Mouse (Mus musculus) hindbrain, embryonic 14.5 days (tissue): ENCODE data around the gene Ppard. TPM values are rescaled to one million over a fixed set of nuclear protein-coding genes. Genes with fewer than 3 reads are reported as not detected.
A peak's percentile ranks its signal among the peaks of the same experiment; 100 is the strongest.
"Not testable (repeated sequence)": the region's sequence is repeated elsewhere in the genome, so short reads cannot be mapped to it uniquely, and the experiment has no call there.

ENCODE experiments used
- ATAC-seq: fragments of 200-750 bp; cut with Nextera tagmentation; 2 replicates; pipeline ENCODE4 v1.8.0; 2017; ENCODE audit warnings: moderate number of reproducible peaks, mild to moderate bottlenecking, moderate TSS enrichment, moderate library complexity; ENCODE audit not compliant: low FRiP score
- DNase-seq: peaks from one replicate; pipeline ENCODE4 v3.0.0-alpha.2; 2015; ENCODE audit warnings: low spot score
- H3K27ac ChIP-seq: fragments of 300-500 bp; sonication (generic); 2 replicates; pipeline ENCODE4 v1.5.1; 2014; ENCODE audit warnings: mild to moderate bottlenecking, moderate library complexity
- H3K27me3 ChIP-seq: fragments of 300-500 bp; sonication (generic); 2 replicates; pipeline ENCODE4 v1.6.1; 2014; ENCODE audit warnings: mild to moderate bottlenecking, low read length, mixed read lengths; ENCODE audit not compliant: control insufficient read depth, insufficient read depth
- H3K36me3 ChIP-seq: fragments of 300-500 bp; sonication (generic); replicated peaks from 2 replicates; pipeline ENCODE4 v1.6.1; 2014; ENCODE audit not compliant: control insufficient read depth, insufficient read depth
- H3K4me1 ChIP-seq: fragments of 300-500 bp; sonication (generic); replicated peaks from 2 replicates; pipeline ENCODE4 v1.6.1; 2014; ENCODE audit warnings: antibody characterized with exemption, low read length, mixed read lengths; ENCODE audit not compliant: control insufficient read depth, insufficient read depth
- H3K4me2 ChIP-seq: fragments of 300-500 bp; sonication (generic); replicated peaks from 2 replicates; pipeline ENCODE4 v1.6.1; 2014; ENCODE audit warnings: mild to moderate bottlenecking, moderate library complexity
- H3K4me3 ChIP-seq: fragments of 300-500 bp; sonication (generic); replicated peaks from 2 replicates; pipeline ENCODE4 v1.5.1; 2014; ENCODE audit warnings: mild to moderate bottlenecking, low read length
- H3K9ac ChIP-seq: fragments of 300-500 bp; sonication (generic); 2 replicates; pipeline ENCODE4 v1.6.1; 2014
- H3K9me3 ChIP-seq: fragments of 300-500 bp; sonication (generic); 2 replicates; pipeline ENCODE4 v1.6.1; 2016; ENCODE audit warnings: low read length; ENCODE audit not compliant: control insufficient read depth
- WGBS: fragments of 180-500 bp; shearing (Covaris S2); extraction: QIAGEN DNeasy Blood & Tissue Kit; methylation state at CpG from one replicate; pipeline ENCODE4 v1.1.7; 2014; 5-methylcytosine and 5-hydroxymethylcytosine counted together
- polyA plus RNA-seq: library from polyadenylated mRNA; unstranded; fragments of >200 nt; fragmentation: Nextera tagmentation; extraction: Ambion mirVana; gene quantifications from 2 replicates; pipeline ENCODE4 v1.2.1, GENCODE M21; 2014

Gene Ppard
- polyA plus RNA-seq, 1 experiment from 2014 or later = 1.6 TPM

DNA sequence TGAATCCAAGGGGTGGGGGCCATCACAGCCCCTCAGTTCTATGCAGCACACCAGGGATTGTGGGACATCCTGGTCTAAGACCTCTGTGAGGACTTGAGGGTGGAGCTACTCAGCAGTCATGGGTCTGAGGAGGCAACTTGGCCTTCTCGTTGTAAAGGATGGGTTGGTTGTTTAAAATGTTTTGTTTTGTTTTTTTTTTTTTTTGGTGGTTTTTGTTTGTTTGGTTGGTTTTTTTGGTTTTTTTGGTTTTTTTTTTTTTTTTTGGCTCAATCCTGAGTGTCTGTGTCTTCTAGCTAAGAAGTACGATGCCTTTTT, 97.7 kb downstream of the Ppard start:
- ATAC-seq (no peak), DNase-seq (no peak)
- H3K9ac ChIP-seq = peak overlapping the region; percentile 99
- no peaks in the 10 kb centered on the region for H3K9me3 ChIP-seq
- WGBS = 55% methylated on average over 2 of the region's 2 CpGs
- peaks cover 24% of the 10 kb centered on the region for H3K4me1 ChIP-seq
- H3K4me2 ChIP-seq = peak overlapping the region; percentile 98
- no peak overlapping the region for H3K27ac ChIP-seq
- peaks cover 22% of the 10 kb centered on the region for H3K36me3 ChIP-seq
- peak overlapping the region; percentile 89 for H3K4me3 ChIP-seq
- H3K27me3 ChIP-seq = no peaks in the 10 kb centered on the region

DNA sequence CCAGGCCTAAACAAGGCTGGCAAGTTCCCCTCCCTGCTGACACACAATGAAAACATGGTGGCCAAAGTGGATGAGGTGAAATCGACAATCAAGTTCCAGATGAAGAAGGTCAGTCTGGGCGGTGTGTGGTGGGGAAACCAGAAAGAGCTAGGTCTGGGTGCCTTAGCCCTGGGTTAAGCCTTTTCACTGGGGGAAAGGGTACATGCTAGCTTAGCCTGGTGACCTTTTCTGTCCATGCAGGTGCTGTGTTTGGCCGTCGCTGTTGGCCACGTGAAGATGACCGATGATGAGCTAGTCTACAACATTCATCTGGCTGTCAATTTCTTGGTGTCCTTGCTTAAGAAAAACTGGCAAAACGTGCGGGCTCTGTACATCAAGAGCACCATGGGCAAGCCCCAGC, 98.1 kb downstream of the Ppard start:
- peaks cover 24% of the 10 kb centered on the region for H3K4me1 ChIP-seq
- H3K27ac ChIP-seq, H3K4me3 ChIP-seq, H3K4me2 ChIP-seq, H3K27me3 ChIP-seq, H3K9me3 ChIP-seq, H3K9ac ChIP-seq, DNase-seq, ATAC-seq: not testable (repeated sequence)
- WGBS = 68% methylated on average over 6 of the region's 8 CpGs
- H3K36me3 ChIP-seq = peaks cover 22% of the 10 kb centered on the region

DNA sequence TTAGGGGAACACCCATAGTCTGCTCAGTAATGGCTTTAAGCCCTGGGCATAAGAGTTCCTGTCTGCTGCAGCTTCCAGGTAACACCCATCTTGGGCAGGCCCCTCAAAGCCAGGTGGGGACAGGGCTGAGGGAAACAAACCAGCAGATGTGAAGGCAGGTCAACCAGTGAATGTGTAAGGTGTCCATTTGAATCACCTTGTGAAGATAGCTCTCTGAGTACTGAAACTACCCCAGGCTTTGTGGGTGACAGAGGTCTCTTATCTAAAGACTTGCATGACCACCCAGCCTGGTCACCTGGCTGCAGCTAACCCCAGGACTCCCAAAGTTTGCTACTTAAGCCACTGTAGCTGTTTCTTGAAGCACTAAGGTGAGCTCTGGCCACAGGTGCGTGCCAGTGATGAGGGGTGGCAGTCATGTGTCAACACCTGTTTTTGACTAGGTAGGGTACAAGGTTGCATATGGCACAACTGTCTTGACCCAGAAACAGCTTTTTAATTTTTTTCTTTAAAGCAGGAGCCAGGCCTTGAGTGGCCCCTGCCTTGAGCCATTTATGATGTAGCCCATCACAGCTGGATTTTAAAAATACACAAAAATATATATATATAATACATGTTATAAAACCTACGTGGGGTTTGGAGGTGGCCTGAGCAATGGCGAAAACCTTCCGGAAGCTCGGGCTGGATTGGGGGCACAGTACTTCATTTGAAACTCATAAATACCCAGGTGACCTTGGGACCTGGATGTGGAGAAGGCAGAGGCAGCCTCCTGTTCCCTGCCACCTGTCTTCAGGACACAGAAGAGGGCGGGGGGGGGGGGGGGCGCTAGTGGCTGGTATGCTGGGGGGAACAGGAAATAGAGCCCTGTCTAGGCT, 99.0 kb downstream of the Ppard start:
- 49% methylated on average over 5 of the region's 7 CpGs for WGBS
- Histone ChIP-seq H3K9me3 (no peaks in the 10 kb centered on the region), H3K4me1 (peaks cover 24% of the 10 kb centered on the region), H3K36me3 (peaks cover 22% of the 10 kb centered on the region), H3K4me2 (no peak overlapping the region), H3K27me3 (no peaks in the 10 kb centered on the region), H3K27ac (no peak overlapping the region), H3K4me3 (no peak overlapping the region), H3K9ac (no peak overlapping the region)
- no peak for ATAC-seq
- DNase-seq = no peak

DNA sequence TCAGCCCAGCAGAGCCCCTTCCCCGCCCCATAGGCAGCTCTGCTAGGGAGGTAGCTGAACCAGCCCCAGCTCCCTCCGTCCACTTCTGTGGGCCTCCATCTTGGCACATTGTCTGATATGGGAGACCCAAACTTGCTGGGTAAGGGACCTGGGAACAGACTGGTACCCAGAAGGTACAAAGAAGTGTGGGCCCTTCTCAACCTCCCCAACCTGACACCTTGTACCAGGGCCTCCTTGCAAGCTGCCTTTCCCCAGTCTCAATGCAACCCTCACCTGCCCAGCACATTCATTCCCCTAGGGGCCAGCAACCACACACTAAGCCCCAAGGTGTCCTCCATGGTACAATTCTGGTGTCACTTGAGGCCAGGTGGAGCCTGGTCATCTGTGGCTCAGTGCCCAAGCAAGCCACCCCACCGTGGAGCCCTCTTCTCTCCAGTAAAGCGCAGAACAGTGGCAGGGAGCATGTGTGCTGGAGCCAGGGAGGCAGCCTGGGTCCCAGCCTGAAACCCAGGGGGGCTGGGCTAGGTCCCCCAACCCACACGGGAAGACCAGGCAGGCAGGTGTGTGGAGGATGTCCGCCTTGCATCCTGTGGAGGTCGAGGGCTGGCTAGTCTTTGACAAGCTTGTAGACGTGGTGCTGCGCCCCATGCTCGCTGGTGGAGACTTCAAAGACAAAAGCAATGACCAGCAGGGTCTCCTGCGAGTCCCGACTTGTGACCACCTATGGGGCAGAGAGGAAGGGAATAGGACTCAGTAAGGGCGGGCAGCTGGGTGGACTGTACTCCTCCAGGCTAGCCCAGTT, 99.8 kb downstream of the Ppard start:
- Histone ChIP-seq H3K27me3 (no peaks in the 10 kb centered on the region), H3K4me3 (no peak overlapping the region), H3K9ac (no peak overlapping the region), H3K4me1 (peaks cover 23% of the 10 kb centered on the region), H3K9me3 (no peaks in the 10 kb centered on the region), H3K4me2 (no peak overlapping the region), H3K36me3 (peaks cover 22% of the 10 kb centered on the region), H3K27ac (no peak overlapping the region)
- ATAC-seq (no peak), DNase-seq (no peak)
- WGBS = 40% methylated on average over 13 of the region's 13 CpGs

DNA sequence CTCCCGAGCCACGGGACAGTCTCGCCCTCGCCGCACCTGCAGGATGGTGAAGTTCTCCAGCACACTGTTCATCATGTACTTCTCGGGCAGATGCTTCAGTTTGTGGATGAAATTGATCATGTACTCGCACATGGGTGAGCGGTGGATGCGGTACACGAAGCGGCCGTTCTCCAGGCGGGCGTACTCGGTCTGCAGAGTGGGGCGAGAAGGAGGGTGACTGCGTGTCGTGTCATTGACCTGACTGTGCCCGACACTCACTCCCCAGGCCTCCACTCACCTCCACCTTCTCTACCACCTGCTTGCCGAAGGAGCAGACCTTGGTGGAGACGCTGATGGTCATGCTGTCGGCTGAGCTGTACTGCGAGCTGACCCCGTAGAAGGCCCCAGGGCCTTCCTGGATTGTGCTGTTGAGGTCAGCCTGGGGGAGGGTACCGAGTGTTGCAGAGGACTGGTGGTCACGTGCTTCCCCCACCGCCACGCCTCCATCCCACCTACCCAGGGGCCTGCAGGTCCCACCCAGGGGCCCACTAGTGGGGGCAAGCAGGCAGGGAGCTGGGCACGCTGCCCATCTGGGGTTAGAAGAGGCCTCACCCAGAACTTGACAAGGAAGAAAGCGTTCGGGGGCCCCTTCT, 100.5 kb downstream of the Ppard start:
- peaks cover 16% of the 10 kb centered on the region for H3K4me1 ChIP-seq
- H3K4me2 ChIP-seq = peak overlapping the region; percentile 3; the same call in 1 of the 2 replicates
- DNase-seq (no peak), ATAC-seq (no peak)
- 63% methylated on average over 31 of the region's 31 CpGs for WGBS
- no peaks in the 10 kb centered on the region for H3K27me3 ChIP-seq
- no peak overlapping the region for H3K4me3 ChIP-seq
- no peak overlapping the region for H3K9ac ChIP-seq
- H3K27ac ChIP-seq = no peak overlapping the region
- no peaks in the 10 kb centered on the region for H3K9me3 ChIP-seq
- peaks cover 22% of the 10 kb centered on the region for H3K36me3 ChIP-seq

DNA sequence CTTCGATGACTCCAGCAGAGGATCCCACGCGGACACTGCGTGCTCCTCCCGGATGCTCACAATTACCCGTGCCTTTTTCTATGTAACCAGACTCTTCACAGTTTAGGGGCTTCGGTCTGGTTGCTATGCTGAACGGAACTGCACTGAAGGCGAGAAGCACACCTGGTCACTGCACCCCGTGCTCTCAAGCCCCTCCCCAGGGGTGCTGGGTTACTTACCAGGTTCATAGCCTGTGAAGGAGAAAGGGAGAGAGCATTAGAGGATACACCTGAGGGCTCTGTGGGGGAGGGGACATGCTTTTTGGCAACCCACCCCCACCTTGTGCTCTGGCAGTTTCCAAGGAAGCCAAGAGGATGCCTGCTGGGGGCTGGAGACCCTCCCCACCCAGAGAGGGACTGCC, 102.8 kb downstream of the Ppard start:
- Histone ChIP-seq H3K4me2 (no peak overlapping the region), H3K36me3 (peaks cover 14% of the 10 kb centered on the region), H3K4me1 (0 out of 2 replicates have a peak, but pooled peaks cover 2% of the 10 kb centered on the region), H3K27ac (no peak overlapping the region), H3K9ac (no peak overlapping the region), H3K4me3 (no peak overlapping the region), H3K27me3 (no peaks in the 10 kb centered on the region), H3K9me3 (no peaks in the 10 kb centered on the region)
- 71% methylated on average over 10 of the region's 10 CpGs for WGBS
- ATAC-seq (no peak), DNase-seq (no peak)

DNA sequence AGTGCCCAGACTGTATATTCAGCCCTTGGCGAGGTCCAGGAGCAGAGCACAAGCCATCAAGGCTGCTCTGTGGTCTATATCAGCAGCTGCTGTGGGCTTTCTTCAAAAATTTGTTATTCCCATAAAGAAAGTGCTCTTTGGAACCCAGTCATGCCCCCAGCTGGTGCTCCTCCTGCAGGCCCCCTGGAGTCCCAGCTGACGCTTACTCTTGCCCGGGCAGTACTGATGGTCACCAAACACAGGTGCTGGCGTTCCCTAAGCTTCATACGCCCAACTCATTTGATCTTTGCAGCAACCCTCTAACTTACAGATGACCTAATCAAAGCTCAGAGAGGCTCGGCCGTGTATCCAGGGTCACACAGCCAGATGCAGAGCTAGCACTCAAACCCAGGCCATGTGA, 105.0 kb downstream of the Ppard start:
- no peak for ATAC-seq
- no peaks in the 10 kb centered on the region for H3K36me3 ChIP-seq
- no peak for DNase-seq
- 89% methylated on average over 7 of the region's 7 CpGs for WGBS
- no peak overlapping the region for H3K9ac ChIP-seq
- H3K4me2 ChIP-seq = no peak overlapping the region
- H3K9me3 ChIP-seq = no peaks in the 10 kb centered on the region
- H3K4me3 ChIP-seq = no peak overlapping the region
- no peak overlapping the region for H3K27ac ChIP-seq
- peaks cover 8% of the 10 kb centered on the region for H3K4me1 ChIP-seq
- H3K27me3 ChIP-seq = no peaks in the 10 kb centered on the region

DNA sequence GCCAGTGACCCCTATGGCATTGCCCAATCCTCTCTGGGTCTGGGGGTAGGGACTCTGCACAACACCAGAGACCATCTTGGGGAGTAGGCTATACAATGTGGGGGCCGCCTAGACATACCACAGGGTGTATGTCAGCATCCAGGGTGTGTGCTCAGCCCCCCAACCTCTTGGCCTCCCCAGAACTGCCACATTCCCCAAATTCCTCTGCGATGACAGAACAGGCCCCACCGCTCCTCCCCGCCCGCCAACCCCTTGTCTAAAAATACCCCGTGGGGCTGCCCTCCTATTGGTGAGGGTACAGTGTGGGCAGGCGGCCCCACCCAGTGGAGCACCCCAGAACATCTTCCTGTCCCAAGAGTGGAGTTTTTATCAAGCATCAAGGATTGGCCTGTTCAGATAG, 108.1 kb downstream of the Ppard start:
- 79% methylated on average over 7 of the region's 7 CpGs for WGBS
- Histone ChIP-seq H3K27ac (no peak overlapping the region), H3K27me3 (0 out of 2 replicates have a peak, but pooled peaks cover 5% of the 10 kb centered on the region), H3K4me1 (peaks cover 10% of the 10 kb centered on the region), H3K9me3 (no peaks in the 10 kb centered on the region), H3K9ac (peak overlapping the region; percentile 49; the same call in 1 of the 2 replicates), H3K4me2 (peak overlapping the region; percentile 52), H3K36me3 (no peaks in the 10 kb centered on the region), H3K4me3 (no peak overlapping the region)
- ATAC-seq (0 out of 2 replicates have a peak, but pooled peaks have one; percentile 1), DNase-seq (no peak)

DNA sequence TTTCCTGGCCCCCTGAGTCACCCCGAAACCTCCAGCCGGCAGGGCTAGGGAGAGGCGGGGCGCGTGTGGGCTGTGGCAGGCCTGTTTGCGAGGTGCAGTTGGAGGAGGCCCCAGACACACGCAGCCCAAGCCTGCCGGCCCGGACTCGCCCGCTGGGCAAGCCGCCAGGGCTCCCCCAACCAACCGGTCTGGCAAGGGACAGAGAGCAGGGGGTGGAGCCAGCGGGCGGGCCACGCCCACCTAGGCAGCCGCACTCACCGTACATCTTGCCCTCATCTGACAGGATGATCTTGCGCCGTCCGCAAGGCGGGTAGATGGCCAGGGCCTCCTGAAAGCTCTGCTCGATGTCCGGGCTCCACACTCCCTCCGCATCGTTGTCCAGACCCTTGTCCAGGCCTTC, 108.6 kb downstream of the Ppard start:
- H3K4me3 ChIP-seq = peak overlapping the region; percentile 11
- peak overlapping the region; percentile 52 for H3K4me2 ChIP-seq
- peak; percentile 76 for ATAC-seq
- 0 out of 2 replicates have a peak, but pooled peaks cover 5% of the 10 kb centered on the region for H3K27me3 ChIP-seq
- H3K4me1 ChIP-seq = peaks cover 15% of the 10 kb centered on the region
- DNase-seq = peak; percentile 69
- H3K27ac ChIP-seq = no peak overlapping the region
- peak overlapping the region; percentile 49 for H3K9ac ChIP-seq
- H3K9me3 ChIP-seq = no peaks in the 10 kb centered on the region
- H3K36me3 ChIP-seq = no peaks in the 10 kb centered on the region
- WGBS = 6% methylated on average over 26 of the region's 26 CpGs
